Mouse (Mus musculus) right cerebral cortex, postnatal 36 days (tissue): ENCODE results near the gene Gm43518.

ENCODE experiments used
- DNase-seq, 2 experiments: peaks; one replicate each; pipeline ENCODE4 v3.0.0; 2022; ENCODE audit warnings: low spot score in 2 of 2, mixed read lengths in 1 of 2

Gm43518 gene

DNA sequence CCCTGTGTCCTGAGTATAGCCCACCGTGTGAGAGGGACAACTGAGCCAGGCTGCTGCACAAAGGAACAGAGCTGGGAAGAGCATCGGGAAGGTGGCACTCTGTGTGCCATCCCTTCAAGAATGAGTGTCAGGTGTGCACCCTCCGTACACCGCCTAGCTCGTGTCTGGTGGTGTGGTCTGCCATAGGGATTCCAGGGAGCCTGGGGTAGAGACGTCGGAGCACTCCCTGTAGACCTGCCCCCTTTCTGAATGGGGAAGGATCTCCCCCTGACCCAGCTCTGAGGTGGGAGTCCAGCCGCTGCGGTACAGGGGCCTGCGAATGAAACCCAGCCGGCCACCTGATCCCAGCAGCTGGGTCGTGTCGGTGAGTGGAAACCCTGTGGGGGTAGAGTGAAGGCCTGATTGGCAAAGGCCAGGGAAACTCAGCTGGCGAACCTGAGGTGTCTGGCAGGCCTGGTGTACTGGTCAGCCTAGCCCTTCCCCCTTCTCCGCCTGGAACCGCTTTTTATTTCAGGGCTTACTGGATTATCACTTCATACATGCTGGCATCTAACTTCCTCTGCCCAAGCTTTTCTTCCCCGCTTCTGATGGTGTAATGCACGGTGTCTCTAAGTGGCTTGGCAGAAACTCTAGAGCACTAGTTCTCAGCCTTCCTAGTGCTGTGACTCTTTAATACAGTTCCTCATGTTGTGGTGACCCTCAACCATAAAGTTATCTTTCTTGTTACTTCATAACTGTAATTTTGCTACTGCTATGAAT is 52.2 kb downstream of the Gm43518 start:
- no peak for DNase-seq

DNA sequence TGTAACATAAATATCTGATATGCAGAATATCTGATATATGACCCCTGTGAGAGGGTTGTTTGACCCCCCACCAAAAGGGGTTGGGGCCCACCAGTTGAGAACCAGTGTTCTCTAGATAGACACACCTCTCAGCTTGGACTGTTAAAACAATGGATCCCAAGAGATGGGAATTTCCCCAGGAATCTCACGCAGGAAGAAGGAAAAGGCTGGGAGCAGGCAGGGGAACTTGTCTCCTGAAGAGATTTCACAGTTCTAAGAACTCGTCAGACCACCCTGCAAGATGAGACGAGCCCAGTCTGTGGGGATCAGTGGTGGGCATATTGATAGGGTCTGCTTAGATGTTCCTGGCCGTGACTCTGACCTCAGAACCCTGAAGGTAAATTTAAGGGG is 52.8 kb downstream of the Gm43518 start:
- no peak for DNase-seq

DNA sequence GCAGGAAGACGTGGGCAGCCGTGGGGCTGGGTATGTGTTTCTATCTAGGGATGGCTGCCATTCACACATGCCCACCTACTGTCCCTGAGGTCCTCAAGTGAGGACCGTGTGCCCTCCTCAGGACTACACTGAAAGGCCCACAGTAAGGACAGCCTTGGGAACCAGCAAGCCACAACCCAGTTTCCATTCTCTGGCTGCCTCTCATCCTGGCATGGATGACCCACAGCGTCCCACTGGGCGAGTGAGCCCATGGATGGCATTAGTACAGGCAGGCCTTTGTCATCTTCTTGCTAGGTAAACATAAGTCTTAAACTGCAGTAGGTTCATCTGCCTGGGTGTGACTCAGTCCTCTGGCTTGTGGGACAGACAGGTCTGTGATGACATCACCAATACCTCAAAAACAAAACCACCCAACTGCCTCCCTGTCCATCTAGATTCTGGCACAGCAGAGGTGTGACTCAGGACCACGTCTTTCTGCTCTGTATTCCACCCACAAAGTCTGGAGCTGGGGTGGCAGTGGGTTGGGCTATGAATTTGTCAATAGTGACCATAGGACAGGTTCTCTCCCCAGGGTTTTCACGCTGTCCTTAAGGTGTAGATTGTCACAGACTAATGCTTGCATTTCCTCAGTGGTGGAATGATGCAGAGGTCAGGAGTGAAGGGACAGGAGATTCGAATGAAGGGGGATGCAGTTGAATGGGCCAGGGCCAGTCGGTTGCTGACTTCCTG is 53.5 kb downstream of the Gm43518 start:
- peak in 1 of 2 experiments; percentile 12 for DNase-seq

DNA sequence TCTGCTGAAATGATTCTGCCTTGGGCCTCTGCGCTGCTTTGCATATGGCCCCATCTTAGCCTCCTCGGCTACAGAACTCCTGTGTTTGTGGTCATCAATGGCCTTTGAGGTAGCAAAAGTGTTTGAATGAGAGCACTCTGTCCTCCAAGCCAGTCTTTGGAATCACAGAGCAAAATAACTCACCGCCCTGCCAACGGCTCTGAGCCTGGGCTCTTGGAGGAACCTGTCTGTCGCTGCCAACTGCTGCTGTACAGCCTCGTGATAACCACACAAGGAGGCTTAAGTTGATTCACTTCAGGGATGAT is 54.0 kb downstream of the Gm43518 start:
- peak in 1 of 2 experiments; percentile 40 for DNase-seq

DNA sequence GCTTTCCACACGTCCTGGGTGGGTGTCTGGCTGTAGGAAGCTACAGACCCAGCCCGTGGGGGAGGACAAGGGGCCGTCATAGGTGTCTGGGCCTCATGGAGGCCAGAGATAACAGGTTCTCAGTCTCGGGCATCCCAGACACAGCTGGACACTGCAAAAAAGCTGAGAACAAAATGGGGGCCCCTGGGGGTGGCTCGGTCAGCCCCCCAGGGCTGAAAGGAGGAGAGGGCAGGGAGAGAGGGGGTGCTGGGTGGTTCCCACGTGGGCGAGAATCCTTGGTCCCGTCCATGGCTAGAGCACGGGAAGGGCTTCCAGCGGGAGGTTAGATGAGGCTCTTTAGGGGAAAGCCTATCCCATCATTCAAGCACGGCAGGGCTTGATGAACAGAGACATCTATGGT is 55.6 kb downstream of the Gm43518 start:
- DNase-seq, result no peak

DNA sequence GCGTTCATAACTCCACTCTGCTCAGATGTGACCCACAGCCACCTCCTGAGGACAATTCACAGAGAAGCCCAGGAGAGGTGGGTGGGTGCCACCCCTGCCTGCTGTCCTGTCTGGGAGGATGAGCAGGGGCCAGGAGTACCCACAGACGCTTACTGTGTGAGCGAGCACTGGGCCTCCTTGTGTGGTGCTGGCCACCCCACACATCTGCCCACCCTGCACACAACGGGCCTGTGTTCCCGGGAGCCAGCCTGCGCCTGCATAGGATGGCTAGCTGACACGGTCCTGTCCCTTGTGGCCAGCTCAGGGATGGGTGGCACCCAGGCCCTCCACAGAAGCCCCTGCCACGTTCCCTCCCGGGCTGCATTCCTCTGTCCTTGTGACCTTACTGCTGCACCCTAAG is 58.2 kb downstream of the Gm43518 start:
- DNase-seq, result no peak

DNA sequence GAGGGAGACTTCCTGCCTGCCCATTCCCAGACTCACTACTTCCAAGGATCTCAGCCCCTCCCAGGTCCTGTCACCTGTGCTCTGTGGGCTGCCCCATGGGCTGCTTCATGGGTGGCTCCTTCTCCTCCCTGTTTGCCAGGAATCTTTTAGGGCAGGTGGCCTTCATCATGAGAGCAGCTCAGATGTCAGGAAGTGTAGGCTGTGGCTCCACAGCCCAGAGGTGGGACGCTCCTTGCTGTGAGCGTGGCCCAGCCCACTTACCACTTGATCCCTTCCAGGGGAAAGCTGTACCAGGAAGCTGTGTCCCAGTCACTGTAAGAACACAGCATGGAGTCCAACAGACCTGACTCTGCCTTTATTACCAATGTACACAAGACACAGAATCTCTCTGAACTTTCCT is 59.7 kb downstream of the Gm43518 start:
- DNase-seq, result no peak

DNA sequence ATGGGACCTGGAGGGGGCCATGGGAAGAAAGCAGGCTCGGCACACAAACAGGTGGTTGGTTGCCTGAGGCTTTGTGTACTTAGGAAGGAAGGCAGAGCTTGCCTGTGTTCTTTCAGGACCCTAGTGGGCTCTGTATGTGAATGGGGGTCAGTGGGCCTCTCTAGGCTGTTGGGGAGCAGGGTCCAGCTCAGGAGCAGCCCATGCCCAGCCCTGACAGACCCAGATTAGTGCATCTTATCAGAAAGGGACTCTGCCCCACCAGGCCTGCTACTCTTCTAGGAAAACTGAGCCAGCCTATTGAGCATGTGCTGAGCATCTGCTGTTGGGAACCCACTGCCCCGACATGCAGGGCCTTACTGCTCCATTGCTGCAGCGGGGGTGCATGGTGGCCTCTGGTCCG is 60.3 kb downstream of the Gm43518 start:
- DNase-seq, result no peak
